Mouse (Mus musculus) neural tube, embryonic 14.5 days (tissue): ENCODE results near the gene Ccdc188. TPM values are rescaled to one million over a fixed set of nuclear protein-coding genes. Genes with fewer than 3 reads are reported as not detected.
A peak's percentile ranks its signal among the peaks of the same experiment; 100 is the strongest.
"Not testable (repeated sequence)": the region's sequence is repeated elsewhere in the genome, so short reads cannot be mapped to it uniquely, and the experiment has no call there.

ENCODE experiments used
- ATAC-seq: fragments of 200-750 bp; cut with Nextera tagmentation; 2 replicates; pipeline ENCODE4 v1.8.0; 2017; ENCODE audit warnings: low read depth, mild to moderate bottlenecking, moderate TSS enrichment, moderate library complexity
- H3K27ac ChIP-seq: fragments of 300-500 bp; sonication (generic); 2 replicates; pipeline ENCODE4 v1.5.1; 2014; ENCODE audit warnings: low read depth, mild to moderate bottlenecking, control low read depth, low read length, moderate library complexity, mixed read lengths
- H3K27me3 ChIP-seq: fragments of 300-500 bp; sonication (generic); 2 replicates; pipeline ENCODE4 v1.6.1; 2014; ENCODE audit warnings: low read length; ENCODE audit not compliant: control insufficient read depth, insufficient read depth
- H3K36me3 ChIP-seq: fragments of 300-500 bp; sonication (generic); 2 replicates; pipeline ENCODE4 v1.6.1; 2014; ENCODE audit warnings: low read length, mixed read lengths; ENCODE audit not compliant: control insufficient read depth, insufficient read depth
- H3K4me1 ChIP-seq: fragments of 300-500 bp; sonication (generic); 2 replicates; pipeline ENCODE4 v1.6.1; 2014; ENCODE audit warnings: low read length; ENCODE audit not compliant: control insufficient read depth, insufficient read depth
- H3K4me2 ChIP-seq: fragments of 300-500 bp; sonication (generic); 2 replicates; pipeline ENCODE4 v1.6.1; 2014; ENCODE audit warnings: mild to moderate bottlenecking, low read depth, low read length, control low read depth
- H3K4me3 ChIP-seq: fragments of 300-500 bp; sonication (generic); 2 replicates; pipeline ENCODE4 v1.5.1; 2014; ENCODE audit warnings: low read depth, low read length, control low read depth, mixed read lengths
- H3K9ac ChIP-seq: fragments of 300-500 bp; sonication (generic); replicated peaks from 2 replicates; pipeline ENCODE4 v1.6.1; 2014; ENCODE audit warnings: low read depth, mild to moderate bottlenecking, control low read depth, low read length, mixed read lengths
- H3K9me3 ChIP-seq: fragments of 300-500 bp; sonication (generic); 2 replicates; pipeline ENCODE4 v1.6.1; 2016; ENCODE audit warnings: low read length; ENCODE audit not compliant: control insufficient read depth
- WGBS: fragments of 180-500 bp; shearing (Covaris S2); extraction: QIAGEN DNeasy Blood & Tissue Kit; methylation state at CpG from one replicate; pipeline ENCODE4 v1.1.7; 2014; 5-methylcytosine and 5-hydroxymethylcytosine counted together
- polyA plus RNA-seq: library from polyadenylated mRNA; unstranded; fragments of >200 nt; fragmentation: Nextera tagmentation; extraction: Ambion mirVana; gene quantifications from 2 replicates; pipeline ENCODE4 v1.2.1, GENCODE M21; 2014

The Ccdc188 gene
- polyA plus RNA-seq, 1 experiment from 2014 or later: not detected

DNA sequence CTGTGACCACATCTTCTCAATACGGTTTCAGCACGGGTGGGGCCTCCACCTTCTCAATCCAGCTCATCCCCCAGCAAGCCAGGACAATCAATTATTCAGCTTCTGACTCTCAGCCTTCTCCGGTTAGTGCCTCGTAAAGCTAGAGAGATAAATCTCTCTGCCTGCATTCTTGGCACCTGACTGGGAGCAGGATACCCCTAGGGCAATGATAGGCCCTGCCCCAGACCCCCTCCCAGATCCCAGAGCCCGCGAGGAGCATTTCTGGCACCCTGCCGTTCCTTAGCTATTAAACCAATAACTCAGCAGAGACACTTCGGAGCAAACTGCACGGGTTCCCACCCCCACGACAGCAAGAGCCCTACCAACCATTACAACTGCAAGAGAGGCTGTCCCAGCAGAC lies 36.3 kb upstream of the Ccdc188 start:
- H3K4me1 ChIP-seq: peaks cover 22% of the 10 kb centered on the region
- H3K27ac ChIP-seq: peak overlapping the region; percentile 22; the same call in 1 of the 2 replicates
- H3K9ac ChIP-seq: no peak overlapping the region
- peak; percentile 73 for ATAC-seq
- no peaks in the 10 kb centered on the region for H3K27me3 ChIP-seq
- H3K36me3 ChIP-seq: no peaks in the 10 kb centered on the region
- H3K4me2 ChIP-seq: no peak overlapping the region
- H3K9me3 ChIP-seq: no peaks in the 10 kb centered on the region
- no peak overlapping the region for H3K4me3 ChIP-seq
- 8% methylated on average over 10 of the region's 10 CpGs for WGBS

GRCm38 (mm10) chr16:18182766-18183165 lies 34.9 kb upstream of the Ccdc188 start:
- 83% methylated on average over 8 of the region's 8 CpGs for WGBS
- Histone ChIP-seq H3K4me2 (no peak overlapping the region), H3K9me3 (no peaks in the 10 kb centered on the region), H3K4me3 (no peak overlapping the region), H3K36me3 (no peaks in the 10 kb centered on the region), H3K4me1 (peaks cover 22% of the 10 kb centered on the region), H3K9ac (no peak overlapping the region), H3K27me3 (no peaks in the 10 kb centered on the region), H3K27ac (no peak overlapping the region)
- no peak for ATAC-seq

- peak overlapping the region; percentile 34; the same call in 1 of the 2 replicates for H3K27ac ChIP-seq
- 18% methylated on average over 8 of the region's 8 CpGs for WGBS
- peaks cover 20% of the 10 kb centered on the region for H3K4me1 ChIP-seq
- H3K9me3 ChIP-seq: no peaks in the 10 kb centered on the region
- H3K4me3 ChIP-seq: no peak overlapping the region
- ATAC-seq: peak; percentile 54
- H3K27me3 ChIP-seq: no peaks in the 10 kb centered on the region
- no peaks in the 10 kb centered on the region for H3K36me3 ChIP-seq
- no peak overlapping the region for H3K4me2 ChIP-seq
- H3K9ac ChIP-seq: no peak overlapping the region
Observed at GRCm38 (mm10) chr16:18185715-18186449, 31.8 kb upstream of the Ccdc188 start.

DNA sequence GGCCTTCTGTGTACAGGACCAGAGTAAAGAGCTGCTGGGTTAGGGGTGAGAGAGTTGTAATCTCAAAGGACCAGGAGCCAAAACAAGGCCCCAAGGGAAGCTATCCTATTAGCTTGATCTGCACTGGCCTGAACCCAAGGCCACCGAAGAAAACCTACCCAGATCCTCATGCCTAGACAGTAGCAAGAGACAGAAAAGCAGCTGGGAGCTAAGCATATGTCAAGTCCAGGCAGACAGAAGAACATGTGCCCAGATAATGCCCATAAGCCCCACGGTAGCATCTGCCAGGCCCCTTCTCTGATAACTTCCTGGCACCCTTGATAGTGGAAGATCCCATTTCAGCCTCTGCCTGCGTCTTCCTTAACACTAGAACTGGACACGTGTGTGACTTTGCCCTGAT lies 30.9 kb upstream of the Ccdc188 start:
- no peak overlapping the region for H3K9ac ChIP-seq
- H3K9me3 ChIP-seq: no peaks in the 10 kb centered on the region
- peaks cover 10% of the 10 kb centered on the region for H3K4me1 ChIP-seq
- no peak for ATAC-seq
- no peak overlapping the region for H3K4me3 ChIP-seq
- no peak overlapping the region for H3K4me2 ChIP-seq
- H3K27ac ChIP-seq: no peak overlapping the region; the same call in 1 of the 2 replicates
- H3K27me3 ChIP-seq: no peaks in the 10 kb centered on the region
- 76% methylated on average over 4 of the region's 4 CpGs for WGBS
- H3K36me3 ChIP-seq: no peaks in the 10 kb centered on the region

GRCm38 (mm10) chr16:18187221-18187620 lies 30.5 kb upstream of the Ccdc188 start:
- H3K4me2 ChIP-seq: no peak overlapping the region
- no peaks in the 10 kb centered on the region for H3K36me3 ChIP-seq
- WGBS: 82% methylated on average over 3 of the region's 3 CpGs
- no peaks in the 10 kb centered on the region for H3K27me3 ChIP-seq
- no peak overlapping the region for H3K4me3 ChIP-seq
- no peak overlapping the region for H3K9ac ChIP-seq
- no peak for ATAC-seq
- H3K9me3 ChIP-seq: no peaks in the 10 kb centered on the region
- peaks cover 8% of the 10 kb centered on the region; the same call in 1 of the 2 replicates for H3K4me1 ChIP-seq
- H3K27ac ChIP-seq: no peak overlapping the region

GRCm38 (mm10) chr16:18191006-18191405 lies 26.7 kb upstream of the Ccdc188 start:
- 82% methylated on average over 2 of the region's 2 CpGs for WGBS
- H3K9me3 ChIP-seq: no peaks in the 10 kb centered on the region
- no peak for ATAC-seq
- H3K4me3 ChIP-seq: no peak overlapping the region
- no peak overlapping the region for H3K4me2 ChIP-seq
- no peak overlapping the region for H3K9ac ChIP-seq
- peaks cover 16% of the 10 kb centered on the region for H3K4me1 ChIP-seq
- no peaks in the 10 kb centered on the region for H3K27me3 ChIP-seq
- H3K36me3 ChIP-seq: no peaks in the 10 kb centered on the region
- no peak overlapping the region for H3K27ac ChIP-seq

GRCm38 (mm10) chr16:18194208-18194985 lies 23.3 kb upstream of the Ccdc188 start:
- Histone ChIP-seq H3K4me1 (peaks cover 43% of the 10 kb centered on the region), H3K9me3 (no peaks in the 10 kb centered on the region), H3K27ac (peak overlapping the region; percentile 22; the same call in 1 of the 2 replicates), H3K36me3 (no peaks in the 10 kb centered on the region), H3K9ac (0 out of 2 replicates have a peak overlapping the region, but pooled peaks have one; percentile 12), H3K27me3 (no peaks in the 10 kb centered on the region), H3K4me3 (no peak overlapping the region), H3K4me2 (no peak overlapping the region)
- peak; percentile 65 for ATAC-seq
- WGBS: 31% methylated on average over 15 of the region's 15 CpGs

- Histone ChIP-seq H3K4me2 (no peak overlapping the region), H3K27ac (no peak overlapping the region), H3K4me3 (no peak overlapping the region), H3K36me3 (no peaks in the 10 kb centered on the region), H3K9ac (no peak overlapping the region), H3K4me1 (peaks cover 49% of the 10 kb centered on the region), H3K27me3 (no peaks in the 10 kb centered on the region), H3K9me3 (no peaks in the 10 kb centered on the region)
- 53% methylated on average over 5 of the region's 5 CpGs for WGBS
- ATAC-seq: no peak
Observed at GRCm38 (mm10) chr16:18195068-18195467, 22.6 kb upstream of the Ccdc188 start.

GRCm38 (mm10) chr16:18195561-18195960 lies 22.1 kb upstream of the Ccdc188 start:
- 19% methylated on average over 3 of the region's 3 CpGs for WGBS
- not testable (repeated sequence) for H3K36me3 ChIP-seq

More at GRCm38 (mm10) chr16:18195561-18195960, 22.1 kb upstream of the Ccdc188 start:
- ATAC-seq, H3K9ac ChIP-seq, H3K27ac ChIP-seq, H3K9me3 ChIP-seq, H3K27me3 ChIP-seq, H3K4me2 ChIP-seq, H3K4me3 ChIP-seq: not testable (repeated sequence)
- peaks cover 53% of the 10 kb centered on the region for H3K4me1 ChIP-seq
